Mouse (Mus musculus) brain, embryonic 14.5 days (tissue): Measurements from ENCODE around the gene Kif1c.

ENCODE experiments used
- CTCF ChIP-seq: fragments of 200-500 bp; IDR thresholded peaks from 2 replicates; pipeline ENCODE4 v1.5.1; 2012; ENCODE audit warnings: inconsistent platforms, mild to moderate bottlenecking, moderate library complexity, borderline replicate concordance; ENCODE audit not compliant: insufficient read depth, insufficient read length; ENCODE audit errors: extremely low read depth
- POLR2A ChIP-seq: fragments of 200-500 bp; IDR thresholded peaks from 2 replicates; pipeline ENCODE4 v1.6.1; 2012; ENCODE audit warnings: mild to moderate bottlenecking, inconsistent platforms, borderline replicate concordance; ENCODE audit not compliant: poor library complexity, insufficient read depth, insufficient read length, severe bottlenecking; ENCODE audit errors: extremely low read depth

DNA sequence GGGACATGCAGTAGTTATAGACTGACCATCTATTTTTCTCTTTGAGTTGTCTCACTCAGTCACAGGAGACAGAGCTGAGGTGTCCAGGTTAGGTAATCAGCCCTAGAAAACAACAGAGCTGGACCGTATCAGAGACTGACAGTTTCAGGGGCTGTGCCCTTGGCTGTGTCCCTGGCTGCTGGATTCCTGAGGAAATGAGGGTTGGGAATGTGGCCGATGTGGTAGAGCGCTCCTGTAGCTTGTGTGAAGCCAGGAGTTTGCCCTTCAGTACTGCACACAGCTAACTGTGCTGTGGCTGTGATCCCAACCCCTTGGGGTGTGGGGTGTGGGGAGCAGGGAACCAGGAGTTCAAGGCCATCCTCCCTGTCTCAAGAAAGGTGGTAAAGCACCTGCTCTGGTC is 20.7 kb downstream of the Kif1c start:
- TF ChIP-seq CTCF (no peak), POLR2A (no peak)
